Mouse (Mus musculus): ENCODE measurements around the gene Plch1. TPM values are rescaled to one million over a fixed set of nuclear protein-coding genes. Genes with fewer than 3 reads are reported as not detected.
A peak's percentile ranks its signal among the peaks of the same experiment; 100 is the strongest.

Gene Plch1
- 1 to 10 TPM; 6.2 to 6.5 TPM for total RNA-seq (2021)

DNA sequence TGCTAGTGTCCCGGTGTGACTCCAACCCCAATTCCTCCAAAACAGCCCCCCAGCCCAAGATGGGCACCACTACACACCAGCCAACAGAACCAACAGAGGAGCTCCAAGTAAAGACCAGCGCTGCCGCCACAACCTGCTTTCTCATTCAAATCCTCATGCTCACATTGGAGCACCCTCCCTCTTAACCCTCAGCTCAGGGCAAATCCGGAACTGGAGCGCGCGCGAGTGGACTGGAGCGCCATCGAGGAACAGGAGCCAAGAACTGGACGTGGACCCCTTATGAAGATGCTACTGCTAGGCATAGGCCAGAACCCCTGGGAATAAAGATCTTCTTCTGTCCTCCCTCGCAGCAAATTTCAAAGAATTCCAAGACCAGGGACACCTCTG, at the start of gene Plch1:
Gene Plch1, minus strand, starts transcription at position 164 of the 387 bp plus-strand sequence.
- intact Hi-C loops (cut with DNase I): no loop called here

DNA sequence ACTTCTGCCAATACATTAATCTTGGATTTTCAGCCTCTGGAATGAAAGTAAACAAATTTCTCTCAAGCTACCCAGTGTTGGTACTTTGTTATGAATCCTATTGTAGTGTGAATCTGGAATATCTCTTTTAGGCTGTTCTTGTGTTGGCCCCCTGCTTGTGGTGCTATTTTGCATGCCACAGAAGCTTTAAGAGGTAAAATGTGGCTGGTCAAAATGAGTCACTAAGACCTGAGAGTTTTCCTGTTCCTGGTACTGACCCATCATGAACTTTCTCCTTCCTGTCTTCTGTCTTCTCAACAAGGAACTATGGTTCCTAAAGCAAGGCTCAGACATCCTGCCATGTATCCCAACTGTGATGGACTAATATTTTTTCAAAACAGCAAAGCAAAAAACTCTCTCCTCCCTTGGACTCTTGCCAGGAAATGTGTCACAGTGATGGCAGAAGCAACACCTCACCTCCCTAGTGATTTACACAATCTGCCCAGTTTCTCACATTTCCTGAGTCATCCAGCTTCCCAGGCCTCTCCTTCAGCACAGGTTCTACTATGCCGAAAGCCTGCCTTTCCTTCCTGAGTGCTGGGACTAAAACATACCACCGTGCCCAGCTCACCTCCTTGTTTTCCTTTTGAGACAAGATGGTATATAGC, 42.1 kb upstream of the Plch1 start:
- DNase-seq (ENCODE audit: low spot score in 2 of 2): peak; percentile 26 to 44
- intact Hi-C loops (cut with DNase I): no loop called here

More for the DNA sequence above, at the start of gene Plch1:
- peak; percentile 9 to 15 for DNase-seq (ENCODE audit: low spot score in 2 of 2)

DNA sequence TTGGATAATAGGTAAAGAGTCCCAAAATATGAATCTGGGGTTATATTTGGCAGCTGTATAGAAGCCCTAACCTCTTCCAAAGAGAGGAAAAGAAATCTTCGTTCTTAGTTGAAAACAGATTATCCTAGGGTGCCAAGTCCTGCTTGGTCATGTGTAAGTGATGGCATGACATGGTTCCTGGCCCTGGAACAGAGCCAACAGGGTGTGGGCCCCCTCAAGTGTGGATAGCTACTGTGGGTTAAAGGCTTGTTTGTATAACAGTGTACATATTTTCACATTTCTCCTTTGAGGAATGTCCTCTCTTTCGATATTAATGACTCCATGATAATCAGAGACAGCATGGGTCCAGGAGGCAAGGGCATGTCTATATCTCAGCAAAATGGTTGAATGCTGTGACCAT, 39.7 kb upstream of the Plch1 start:
- intact Hi-C loops (cut with DNase I): no loop called here
- no peak for DNase-seq (ENCODE audit: low spot score in 2 of 2)

DNA sequence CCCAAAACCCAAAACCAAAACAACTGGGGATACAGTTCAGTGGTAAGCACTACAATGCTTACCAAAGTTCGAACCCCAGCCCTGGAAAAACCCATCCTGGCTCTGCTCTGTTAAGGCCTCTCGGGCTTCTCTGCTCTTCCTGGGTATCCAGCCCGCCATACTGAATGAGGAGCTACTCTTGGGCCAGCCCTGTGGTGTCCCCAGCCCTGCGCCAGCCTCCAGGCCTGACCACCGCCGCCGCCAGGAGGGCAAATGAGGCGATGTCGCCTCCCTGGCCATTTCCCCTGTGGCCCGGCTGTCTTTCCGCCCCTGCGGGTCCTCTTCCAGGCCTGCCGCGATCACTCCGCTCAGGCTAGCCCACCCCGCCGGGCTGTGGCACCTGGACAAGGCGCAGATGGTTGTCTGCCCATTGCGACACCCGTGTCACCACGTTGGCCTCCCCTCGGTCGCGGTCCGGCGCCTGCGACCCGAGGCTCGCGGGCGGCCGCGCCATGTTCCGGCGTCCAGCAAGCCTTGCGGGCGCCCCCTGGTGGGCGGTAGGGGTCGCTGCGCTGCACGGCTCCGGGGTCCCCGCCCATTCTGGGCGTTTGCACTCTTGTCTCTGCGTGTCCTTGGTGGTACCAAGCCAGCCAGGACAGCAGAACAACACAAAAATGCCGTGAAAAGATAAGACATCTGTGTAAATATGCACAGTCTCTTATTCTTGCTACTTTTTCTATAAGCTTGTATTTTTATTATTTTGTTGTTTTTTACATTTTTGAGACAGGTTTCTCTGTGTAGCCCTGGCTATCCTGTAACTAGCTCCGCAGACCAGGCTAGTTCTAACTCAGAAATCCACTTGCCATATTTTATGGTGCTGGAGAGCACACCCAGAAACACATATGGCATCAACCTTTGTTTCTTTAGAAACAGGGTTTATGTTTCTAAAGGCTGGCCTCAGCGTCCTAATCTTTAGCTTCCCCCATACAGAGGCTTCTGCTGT, 29.9 kb upstream of the Plch1 start, which contains the start of gene E130311K13Rik:
Gene E130311K13Rik, minus strand, starts transcription at position 595 of the 982 bp plus-strand sequence.
- DNase-seq (ENCODE audit: low spot score in 2 of 2): peak; percentile 88 to 90
- intact Hi-C loops (cut with DNase I): loop anchor here (5.0 kb wide), 1 partner anchor 372 kb away; no protein-coding TSS in a partner anchor

DNA sequence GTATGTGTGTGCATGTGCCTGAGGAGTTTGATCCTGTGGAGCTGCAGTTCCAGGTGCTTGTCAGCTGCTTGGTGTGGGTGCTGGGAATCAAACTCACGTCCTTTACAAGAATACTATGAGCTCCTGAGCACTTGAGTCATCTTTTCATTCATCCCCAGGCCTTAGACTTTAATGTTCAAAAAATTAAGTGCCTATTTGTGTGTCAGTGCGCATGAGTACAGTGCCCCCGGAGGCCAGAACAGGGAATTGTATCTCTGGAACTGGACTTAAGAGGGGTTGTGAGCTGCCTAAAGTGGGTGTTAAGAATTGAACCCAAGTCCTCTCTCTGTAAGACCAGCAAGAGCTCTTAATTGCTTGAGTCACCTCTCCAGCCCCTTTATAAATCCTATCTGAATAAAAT, 20.4 kb upstream of the Plch1 start:
- DNase-seq (ENCODE audit: low spot score in 2 of 2): no peak
- intact Hi-C loops (cut with DNase I): no loop called here

DNA sequence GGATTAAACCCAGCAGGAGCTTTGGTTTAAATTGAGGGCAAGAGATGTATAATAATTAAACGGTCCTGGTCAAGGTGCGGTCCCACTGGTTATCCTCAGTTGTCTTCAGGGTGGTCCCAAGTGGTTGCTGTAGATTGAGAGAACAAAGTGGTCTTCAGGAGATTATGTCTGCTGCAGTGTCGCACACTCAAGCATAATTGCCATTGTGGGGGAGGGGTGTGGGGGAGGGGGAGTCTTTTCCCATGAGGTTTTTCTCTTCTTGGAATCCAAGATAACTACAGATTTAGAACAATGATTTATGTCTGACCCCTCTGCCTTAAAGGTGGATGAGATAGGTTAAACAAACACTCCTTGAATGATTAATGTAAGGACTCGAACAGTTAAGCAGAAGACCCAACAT, 11.0 kb upstream of the Plch1 start:
- no peak for DNase-seq (ENCODE audit: low spot score in 2 of 2)
- intact Hi-C loops (cut with DNase I): no loop called here

DNA sequence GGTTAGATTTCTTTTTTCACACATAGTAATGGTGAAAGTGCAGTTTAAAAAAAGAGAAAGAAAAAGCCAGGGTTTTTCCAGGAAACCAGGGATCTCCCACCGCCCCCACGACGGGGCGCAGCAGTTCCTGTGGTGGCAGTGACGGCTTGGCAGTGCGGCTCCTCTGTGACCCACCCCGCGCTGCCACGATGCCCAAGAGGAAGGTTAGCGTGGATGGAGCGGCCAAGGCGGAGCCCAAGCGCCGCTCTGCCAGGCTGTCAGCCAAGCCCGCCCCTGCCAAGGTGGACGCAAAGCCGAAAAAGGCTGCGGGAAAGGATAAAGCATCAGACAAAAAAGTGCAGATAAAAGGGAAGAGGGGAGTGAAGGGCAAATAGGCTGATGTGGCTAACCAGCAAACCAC, 6.0 kb upstream of the Plch1 start:
- intact Hi-C loops (cut with DNase I): no loop called here
- no peak for DNase-seq (ENCODE audit: low spot score in 2 of 2)

DNA sequence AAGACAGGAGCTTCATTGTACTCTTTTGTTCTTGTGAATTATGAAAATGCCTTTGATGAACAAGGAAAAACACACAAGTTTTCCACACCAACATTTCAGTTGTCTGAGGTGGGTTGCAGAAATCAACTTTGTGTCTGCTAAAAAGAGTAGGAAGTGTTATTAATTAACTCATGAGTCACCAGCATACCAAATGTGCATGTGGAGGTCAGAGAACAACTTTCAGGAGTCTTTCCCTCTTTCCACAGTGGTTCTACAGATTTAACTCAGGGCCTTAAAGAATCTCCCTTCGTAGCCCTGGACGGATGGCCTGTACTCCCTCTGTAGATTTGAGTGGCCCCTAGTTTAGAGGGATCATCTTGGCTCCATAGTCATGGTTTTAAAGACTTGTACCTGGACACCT, 4.9 kb upstream of the Plch1 start:
- intact Hi-C loops (cut with DNase I): no loop called here
- DNase-seq (ENCODE audit: low spot score in 2 of 2): no peak

DNA sequence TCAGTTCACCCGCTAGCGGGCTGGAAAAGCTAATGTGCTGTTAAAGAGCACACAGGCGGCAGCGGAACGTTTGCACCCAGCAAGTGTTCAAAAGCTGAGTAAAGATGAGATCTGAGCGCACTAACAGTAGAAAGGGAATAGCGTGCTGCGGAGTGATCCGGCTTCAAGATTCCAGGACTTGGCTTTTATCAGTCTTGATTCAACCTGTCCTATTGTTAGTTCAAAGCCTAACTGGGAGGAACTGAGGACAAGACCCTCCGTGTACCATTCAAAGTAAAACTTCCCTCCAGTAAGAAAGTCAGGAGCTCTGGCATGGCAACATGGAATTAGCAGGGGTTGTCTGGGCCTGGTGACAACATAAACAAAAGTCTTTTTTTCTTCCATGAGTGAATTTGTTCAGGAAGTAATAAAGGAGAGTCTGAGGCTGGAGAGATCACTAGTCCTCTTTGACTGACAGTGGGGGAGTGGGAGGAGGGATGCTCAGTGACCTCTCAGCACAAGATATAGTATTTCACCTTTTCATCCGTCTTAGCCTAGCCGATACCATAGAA, 824 bp upstream of the Plch1 start:
- no peak for DNase-seq (ENCODE audit: low spot score in 2 of 2)
- intact Hi-C loops (cut with DNase I): no loop called here

DNA sequence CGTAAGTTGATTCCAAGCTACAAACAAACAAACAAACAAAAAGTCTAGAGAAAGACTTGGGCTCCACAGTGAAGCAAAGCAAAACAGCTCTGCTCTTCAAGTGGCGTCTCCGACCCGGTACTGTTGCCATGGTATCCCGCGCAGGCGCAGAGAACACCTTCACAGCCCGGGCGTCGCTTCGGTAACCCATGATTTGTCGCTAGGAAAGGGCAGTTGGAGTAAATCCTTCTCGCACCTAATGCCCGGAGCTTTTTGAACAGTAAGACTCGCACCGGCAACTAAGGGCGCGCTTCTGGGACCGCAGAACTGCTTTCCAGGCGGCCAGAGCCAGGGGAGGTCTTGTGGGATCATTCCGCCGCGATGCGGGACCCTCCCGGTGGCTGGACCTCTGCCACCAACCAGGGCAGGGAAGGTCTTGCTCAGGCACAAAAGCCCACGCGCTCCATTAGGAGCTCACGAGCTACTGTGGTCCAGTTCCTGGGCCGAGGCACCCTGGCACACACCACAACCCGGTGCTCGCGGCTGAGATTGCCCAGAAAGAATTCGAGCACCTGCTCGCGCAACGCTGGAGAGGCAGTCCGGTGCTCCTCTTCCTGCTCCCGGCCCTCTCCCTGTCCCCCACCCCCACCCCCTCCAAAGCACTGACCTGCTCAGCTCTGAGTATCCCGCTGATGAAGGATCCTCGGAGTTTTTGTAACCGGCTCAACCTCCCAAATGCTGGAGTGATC, 527 bp downstream of the Plch1 start:
- intact Hi-C loops (cut with DNase I): no loop called here
- peak; percentile 77 for DNase-seq (ENCODE audit: low spot score in 2 of 2)

DNA sequence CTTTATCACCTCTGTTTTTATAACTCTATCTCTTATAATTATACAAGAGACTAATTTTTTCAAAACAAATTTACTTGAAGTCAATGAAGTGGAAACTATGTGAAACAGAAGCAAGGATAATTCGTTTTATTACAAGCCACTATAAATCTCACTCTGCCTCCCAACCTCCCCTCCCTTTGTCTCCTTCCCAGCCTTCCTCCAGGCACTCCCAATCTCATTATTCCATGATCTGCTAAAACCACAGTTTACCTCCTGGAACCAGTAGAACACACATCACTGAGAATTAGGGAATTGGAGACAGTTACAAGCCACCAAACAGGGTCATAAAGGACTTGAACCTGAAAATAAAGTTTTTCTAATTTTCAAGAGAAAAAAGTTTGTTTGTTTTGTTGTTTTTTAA, 2.1 kb downstream of the Plch1 start:
- intact Hi-C loops (cut with DNase I): no loop called here
- no peak for DNase-seq (ENCODE audit: low spot score in 2 of 2)

DNA sequence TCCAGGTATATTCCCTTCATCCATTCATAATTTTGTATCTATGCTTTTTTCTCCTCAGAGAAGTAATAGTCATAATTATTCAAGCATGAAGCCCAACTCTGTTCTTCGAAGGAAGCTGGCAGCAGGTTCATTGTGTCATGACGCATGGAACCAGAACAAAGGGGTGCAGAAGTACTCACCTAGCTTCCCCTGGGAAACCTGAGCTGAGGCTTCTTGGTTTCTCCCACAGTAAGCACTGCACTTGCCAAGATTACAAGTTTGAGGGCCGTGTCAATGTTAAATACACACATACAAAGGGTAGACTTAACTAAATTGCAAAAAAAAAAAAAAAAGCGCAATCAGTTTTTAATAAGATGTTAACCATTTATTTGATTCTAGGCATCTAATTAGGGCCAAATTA, 3.0 kb downstream of the Plch1 start:
- intact Hi-C loops (cut with DNase I): no loop called here
- no peak for DNase-seq (ENCODE audit: low spot score in 2 of 2)

DNA sequence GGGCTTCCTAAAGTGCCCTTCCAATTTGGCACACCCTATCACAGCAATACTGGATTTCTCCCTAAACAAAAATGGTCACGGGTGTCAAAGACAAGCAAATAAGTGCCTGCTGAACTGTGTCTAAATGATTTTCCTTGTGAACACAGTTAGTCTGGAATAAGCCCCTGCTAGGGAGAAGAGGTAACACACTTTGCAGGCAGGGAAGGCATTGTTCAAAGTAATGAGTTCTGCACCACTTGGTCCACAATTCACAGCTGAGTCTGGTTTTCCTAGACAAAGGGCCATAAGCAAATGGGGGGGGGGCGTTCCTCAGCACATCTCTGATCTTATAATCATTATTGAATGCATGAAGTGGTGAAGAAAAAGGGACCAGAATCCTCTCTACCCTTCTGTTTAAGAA, 3.5 kb downstream of the Plch1 start:
- no peak for DNase-seq (ENCODE audit: low spot score in 2 of 2)
- intact Hi-C loops (cut with DNase I): no loop called here

DNA sequence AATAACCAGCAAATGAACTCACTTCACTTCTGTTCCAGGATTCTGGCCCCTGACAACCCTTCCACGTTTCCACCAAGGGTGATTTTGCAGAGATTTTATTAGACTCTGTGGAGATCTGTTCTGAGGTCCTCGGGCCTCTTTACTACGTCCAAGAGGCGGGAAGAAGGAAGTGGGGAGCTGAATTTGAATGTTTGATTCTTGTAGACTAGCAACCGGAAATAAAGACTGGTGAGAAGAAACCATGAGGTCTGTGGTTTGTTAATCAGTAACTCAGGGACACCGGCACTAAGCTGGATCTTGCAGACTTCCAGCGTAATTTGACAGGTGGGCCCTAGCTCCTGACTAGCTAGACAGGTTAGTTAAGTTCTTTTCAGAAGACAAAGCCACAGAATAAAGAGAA, 5.6 kb downstream of the Plch1 start:
- intact Hi-C loops (cut with DNase I): no loop called here
- DNase-seq (ENCODE audit: low spot score in 2 of 2): no peak

DNA sequence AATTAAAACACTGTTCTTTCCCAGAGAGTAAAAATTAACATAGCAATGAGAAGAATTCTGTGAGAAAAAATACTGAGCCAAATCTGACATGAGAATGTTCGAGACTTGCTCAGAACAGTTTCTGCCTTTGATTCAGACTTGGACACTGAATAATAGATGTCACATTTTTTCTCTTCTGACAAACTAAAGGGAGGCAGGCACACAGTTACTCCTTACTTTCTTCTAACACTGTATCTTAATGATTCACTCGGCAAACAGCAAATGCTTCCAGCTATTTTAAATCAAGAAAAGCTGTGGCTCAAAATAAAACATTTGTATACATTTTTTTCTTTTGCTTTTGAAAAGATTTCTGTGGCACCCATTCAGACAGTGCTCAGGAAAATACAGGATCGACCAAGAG, 7.1 kb downstream of the Plch1 start:
- intact Hi-C loops (cut with DNase I): no loop called here
- no peak for DNase-seq (ENCODE audit: low spot score in 2 of 2)

DNA sequence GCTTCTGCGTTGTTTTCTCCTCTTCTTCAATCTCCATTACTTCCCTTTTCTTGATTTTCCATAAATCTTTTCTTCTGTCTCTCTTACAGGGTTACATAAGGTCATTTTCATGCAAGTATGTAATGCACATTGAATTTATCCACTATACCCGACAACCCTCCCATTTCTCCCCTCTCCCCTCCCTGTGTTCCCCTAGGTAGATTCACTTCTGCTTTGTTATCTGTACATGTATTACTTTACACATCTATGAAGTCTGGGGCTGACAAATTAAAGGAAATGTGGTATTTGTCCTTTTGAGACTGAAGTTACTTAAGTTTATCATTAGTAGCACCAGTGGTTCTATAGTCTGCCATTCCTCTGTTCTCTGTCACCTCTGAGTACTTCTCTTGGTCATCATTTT, 18.2 kb downstream of the Plch1 start:
- intact Hi-C loops (cut with DNase I): no loop called here
- no peak for DNase-seq (ENCODE audit: low spot score in 2 of 2)

DNA sequence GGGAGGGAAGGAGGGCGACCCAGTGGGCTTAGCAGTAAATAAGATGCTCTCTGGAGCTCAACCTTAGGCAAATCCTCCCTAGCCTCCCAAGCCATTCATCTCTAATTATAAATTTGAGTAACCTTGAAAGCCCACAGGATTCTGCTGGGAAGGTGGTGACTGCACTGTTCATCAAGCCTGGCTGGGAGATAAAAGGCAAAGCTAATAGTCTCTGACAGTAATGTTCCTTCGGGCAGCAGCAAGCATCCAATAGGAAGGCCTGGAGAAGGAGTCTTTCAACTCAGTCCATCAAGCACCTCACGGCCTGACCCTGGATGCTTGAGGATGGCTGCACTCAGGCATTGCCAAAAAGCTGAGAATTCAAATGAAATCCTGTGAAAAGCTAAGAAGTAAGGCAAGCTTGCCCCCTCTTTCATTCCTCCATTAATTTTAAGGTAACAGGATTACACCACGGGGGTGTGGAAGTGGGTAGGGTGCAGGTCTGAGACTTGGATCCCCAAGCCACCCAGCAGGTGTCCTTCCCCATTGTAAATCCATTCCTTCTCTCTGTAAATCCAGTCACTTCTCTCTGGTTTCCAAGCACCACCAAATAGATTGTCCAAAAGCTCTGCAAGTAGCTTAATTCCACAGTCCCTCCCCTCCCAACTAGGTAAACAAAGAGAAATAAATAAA, 20.1 kb downstream of the Plch1 start:
- intact Hi-C loops (cut with DNase I): no loop called here
- DNase-seq (ENCODE audit: low spot score in 2 of 2): no peak

DNA sequence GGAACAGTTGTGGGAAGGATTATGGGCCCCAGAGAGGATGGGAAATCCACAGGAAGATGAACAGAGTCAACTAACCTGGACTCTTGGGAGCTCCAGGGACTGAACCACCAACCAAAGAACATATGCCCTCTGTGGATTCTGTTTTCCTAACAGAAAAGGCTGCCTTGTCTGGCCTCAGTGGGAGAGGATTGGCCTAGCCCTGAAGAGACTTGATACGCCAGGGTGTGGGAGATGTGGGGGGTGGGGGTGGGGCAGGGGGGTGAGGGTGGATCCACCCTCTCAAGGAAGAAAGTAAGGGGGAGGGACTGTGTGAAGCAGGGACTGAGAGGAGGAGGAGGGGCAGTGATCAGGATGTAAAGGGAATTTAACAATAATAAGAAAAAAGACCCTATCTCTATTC, 26.5 kb downstream of the Plch1 start:
- intact Hi-C loops (cut with DNase I): no loop called here
- no peak for DNase-seq (ENCODE audit: low spot score in 2 of 2)

DNA sequence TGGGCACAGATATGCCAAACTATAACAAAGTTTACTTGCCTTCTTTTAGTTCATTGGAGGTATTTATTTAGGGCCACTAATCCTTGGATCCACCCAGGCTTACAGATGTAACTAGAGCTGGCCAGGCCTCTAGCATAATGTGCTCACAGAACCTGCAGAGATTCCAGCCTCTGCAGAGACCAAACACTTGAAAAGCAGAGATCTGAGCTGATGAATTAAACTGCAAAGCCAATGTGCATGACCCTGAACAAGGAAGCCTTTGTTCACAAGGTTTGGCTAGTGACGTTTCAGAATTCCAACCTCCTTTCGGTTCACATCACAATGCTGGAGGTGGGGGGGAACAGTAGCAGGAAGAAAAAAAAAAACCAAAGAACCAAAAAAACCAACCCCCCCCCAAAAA, 28.0 kb downstream of the Plch1 start:
- intact Hi-C loops (cut with DNase I): no loop called here
- no peak for DNase-seq (ENCODE audit: low spot score in 2 of 2)
